Mouse (Mus musculus): ENCODE measurements around the gene Pkp4. TPM values are rescaled to one million over a fixed set of nuclear protein-coding genes. Genes with fewer than 3 reads are reported as not detected.
A peak's percentile ranks its signal among the peaks of the same experiment; 100 is the strongest.

Pkp4 gene
- total RNA-seq, 1 experiment = 54.3 TPM

- no peak overlapping the region for H3K4me3 ChIP-seq (ENCODE audit: insufficient read depth in 1 of 2, low read depth in 1 of 2, low read length in 2 of 2, poor library complexity in 1 of 2, severe bottlenecking in 1 of 2)
- DNase-seq (ENCODE audit: low read depth, low spot score) = no peak
- H3K9me3 ChIP-seq (ENCODE audit: control insufficient read depth, insufficient read depth, low read depth, low read length) = no peaks in the 10 kb centered on the region
- peaks cover 0 to 14% of the 10 kb centered on the region in 2 experiments; a peak in 2 of 4 replicates for H3K4me1 ChIP-seq (ENCODE audit: control insufficient read depth in 2 of 2, insufficient read depth in 2 of 2, low read length in 2 of 2, poor library complexity in 1 of 2)
- no peak for TF ChIP-seq MAFK (IDR thresholded peaks at IDR 0.05; ENCODE audit: insufficient read depth, low read depth, low read length)
- TF ChIP-seq HCFC1 (IDR thresholded peaks at IDR 0.05; ENCODE audit: borderline replicate concordance, insufficient read depth, low read length) = no peak
- no peak for TF ChIP-seq ZC3H11A (IDR thresholded peaks at IDR 0.05; ENCODE audit: borderline replicate concordance, low read depth, low read length)
- no peak for TF ChIP-seq CHD2 (IDR thresholded peaks at IDR 0.05; ENCODE audit: low read depth, low read length)
- no peak for TF ChIP-seq ZNF384 (IDR thresholded peaks at IDR 0.05; ENCODE audit: low read depth, low read length)
- no peak overlapping the region for H3K27ac ChIP-seq (ENCODE audit: insufficient read depth, low read depth, low read length, poor library complexity, severe bottlenecking)
- in situ Hi-C loops (cut with MboI; ENCODE audit: low sequenced_read_pairs in 2 of 2, unreplicated experiment in 2 of 2) = no loop called here
- peaks cover 12% of the 10 kb centered on the region for H3K36me3 ChIP-seq (ENCODE audit: control insufficient read depth, insufficient read depth, low read length, poor library complexity, severe bottlenecking)
- no peak overlapping the region for H3K9ac ChIP-seq (ENCODE audit: insufficient read depth, low read depth, low read length, poor library complexity, severe bottlenecking)
Observed at GRCm38 (mm10) chr2:59217931-59218330, 57.3 kb downstream of the Pkp4 start.

GRCm38 (mm10) chr2:59219997-59220789, 59.5 kb downstream of the Pkp4 start:
- Histone ChIP-seq H3K4me1 (ENCODE audit: control insufficient read depth in 2 of 2, insufficient read depth in 2 of 2, low read length in 2 of 2, poor library complexity in 1 of 2) (peaks cover 0 to 8% of the 10 kb centered on the region in 2 experiments; a peak in 1 of 4 replicates), H3K36me3 (ENCODE audit: control insufficient read depth, insufficient read depth, low read length, poor library complexity, severe bottlenecking) (peaks cover 13% of the 10 kb centered on the region), H3K27ac (ENCODE audit: insufficient read depth, low read depth, low read length, poor library complexity, severe bottlenecking) (no peak overlapping the region), H3K4me3 (ENCODE audit: insufficient read depth in 1 of 2, low read depth in 1 of 2, low read length in 2 of 2, poor library complexity in 1 of 2, severe bottlenecking in 1 of 2) (no peak overlapping the region), H3K9me3 (ENCODE audit: control insufficient read depth, insufficient read depth, low read depth, low read length) (no peaks in the 10 kb centered on the region), H3K9ac (ENCODE audit: insufficient read depth, low read depth, low read length, poor library complexity, severe bottlenecking) (no peak overlapping the region)
- TF ChIP-seq CHD2 (IDR thresholded peaks at IDR 0.05; ENCODE audit: low read depth, low read length) (no peak), MAFK (IDR thresholded peaks at IDR 0.05; ENCODE audit: insufficient read depth, low read depth, low read length) (no peak), ZNF384 (IDR thresholded peaks at IDR 0.05; ENCODE audit: low read depth, low read length) (no peak), ZC3H11A (IDR thresholded peaks at IDR 0.05; ENCODE audit: borderline replicate concordance, low read depth, low read length) (no peak), HCFC1 (IDR thresholded peaks at IDR 0.05; ENCODE audit: borderline replicate concordance, insufficient read depth, low read length) (no peak)
- no peak for DNase-seq (ENCODE audit: low read depth, low spot score)
- in situ Hi-C loops (cut with MboI; ENCODE audit: low sequenced_read_pairs in 2 of 2, unreplicated experiment in 2 of 2) = no loop called here

- Histone ChIP-seq H3K4me1 (ENCODE audit: control insufficient read depth in 2 of 2, insufficient read depth in 2 of 2, low read length in 2 of 2, poor library complexity in 1 of 2) (peaks cover 9 to 18% of the 10 kb centered on the region in 2 experiments; a peak in 3 of 4 replicates), H3K9ac (ENCODE audit: insufficient read depth, low read depth, low read length, poor library complexity, severe bottlenecking) (no peak overlapping the region; the same call in 1 of the 2 replicates), H3K9me3 (ENCODE audit: control insufficient read depth, insufficient read depth, low read depth, low read length) (no peaks in the 10 kb centered on the region), H3K36me3 (ENCODE audit: control insufficient read depth, insufficient read depth, low read length, poor library complexity, severe bottlenecking) (peaks cover 6% of the 10 kb centered on the region; the same call in 1 of the 2 replicates), H3K27ac (ENCODE audit: insufficient read depth, low read depth, low read length, poor library complexity, severe bottlenecking) (no peak overlapping the region; the same call in 1 of the 2 replicates), H3K4me3 (ENCODE audit: insufficient read depth in 1 of 2, low read depth in 1 of 2, low read length in 2 of 2, poor library complexity in 1 of 2, severe bottlenecking in 1 of 2) (no peak overlapping the region)
- DNase-seq (ENCODE audit: low read depth, low spot score) = no peak
- TF ChIP-seq ZNF384 (IDR thresholded peaks at IDR 0.05; ENCODE audit: low read depth, low read length) (no peak), MAFK (IDR thresholded peaks at IDR 0.05; ENCODE audit: insufficient read depth, low read depth, low read length) (no peak), HCFC1 (IDR thresholded peaks at IDR 0.05; ENCODE audit: borderline replicate concordance, insufficient read depth, low read length) (no peak)
- in situ Hi-C loops (cut with MboI; ENCODE audit: low sequenced_read_pairs in 2 of 2, unreplicated experiment in 2 of 2) = no loop called here
Observed at GRCm38 (mm10) chr2:59226383-59226782, 65.7 kb downstream of the Pkp4 start.

GRCm38 (mm10) chr2:59227011-59227410, 66.4 kb downstream of the Pkp4 start:
- in situ Hi-C loops (cut with MboI; ENCODE audit: low sequenced_read_pairs in 2 of 2, unreplicated experiment in 2 of 2) = no loop called here
- TF ChIP-seq ZC3H11A (IDR thresholded peaks at IDR 0.05; ENCODE audit: borderline replicate concordance, low read depth, low read length) (no peak), CHD2 (IDR thresholded peaks at IDR 0.05; ENCODE audit: low read depth, low read length) (no peak), ZNF384 (IDR thresholded peaks at IDR 0.05; ENCODE audit: low read depth, low read length) (no peak), MAFK (IDR thresholded peaks at IDR 0.05; ENCODE audit: insufficient read depth, low read depth, low read length) (no peak), HCFC1 (IDR thresholded peaks at IDR 0.05; ENCODE audit: borderline replicate concordance, insufficient read depth, low read length) (no peak)

More at GRCm38 (mm10) chr2:59227011-59227410, 66.4 kb downstream of the Pkp4 start:
- H3K4me3 ChIP-seq (ENCODE audit: insufficient read depth in 1 of 2, low read depth in 1 of 2, low read length in 2 of 2, poor library complexity in 1 of 2, severe bottlenecking in 1 of 2) = no peak overlapping the region
- H3K27ac ChIP-seq (ENCODE audit: insufficient read depth, low read depth, low read length, poor library complexity, severe bottlenecking) = peak overlapping the region; percentile 12; the same call in 1 of the 2 replicates
- peaks cover 6% of the 10 kb centered on the region; the same call in 1 of the 2 replicates for H3K36me3 ChIP-seq (ENCODE audit: control insufficient read depth, insufficient read depth, low read length, poor library complexity, severe bottlenecking)
- H3K9me3 ChIP-seq (ENCODE audit: control insufficient read depth, insufficient read depth, low read depth, low read length) = no peaks in the 10 kb centered on the region
- no peak overlapping the region for H3K9ac ChIP-seq (ENCODE audit: insufficient read depth, low read depth, low read length, poor library complexity, severe bottlenecking)
- DNase-seq (ENCODE audit: low read depth, low spot score) = no peak
- H3K4me1 ChIP-seq (ENCODE audit: control insufficient read depth in 2 of 2, insufficient read depth in 2 of 2, low read length in 2 of 2, poor library complexity in 1 of 2) = peaks cover 10 to 22% of the 10 kb centered on the region in 2 experiments; a peak in 3 of 4 replicates

All from ES-E14 (cell line).